Mouse (Mus musculus) CH12.LX (cell line): ENCODE measurements at regions not wholly inside any gene's neighbourhood (a gene's known extent, or its start where the extent isn't known, plus 50 kb on each side); places are given as distances from the start of the nearest gene placed in this dataset.

Source experiments
- DNase-seq: peaks from one replicate; pipeline ENCODE4 v3.0.0-alpha.2; 2013; ENCODE audit errors: extremely low read depth
- H3K27ac ChIP-seq: 2 replicates; pipeline ENCODE4 v1.5.1; 2012; ENCODE audit warnings: low read depth, mild to moderate bottlenecking, control low read depth, moderate library complexity; ENCODE audit not compliant: insufficient read depth
- H3K27me3 ChIP-seq: replicated peaks from 2 replicates; pipeline ENCODE3; 2012; ENCODE audit warnings: inconsistent platforms
- H3K36me3 ChIP-seq, 2 experiments: replicated peaks in 1 of 2; 2 replicates each; pipeline versions ENCODE3 to v1.6.1; 2012; ENCODE audit warnings: inconsistent platforms in 1 of 2, low read length in 1 of 2, mild to moderate bottlenecking in 1 of 2, mixed read lengths in 1 of 2, moderate library complexity in 1 of 2; ENCODE audit not compliant: control insufficient read depth in 1 of 2, insufficient read depth in 1 of 2
- H3K4me1 ChIP-seq, 2 experiments: 2 replicates each; pipeline ENCODE4 v1.6.1; 2012; ENCODE audit warnings: inconsistent platforms in 1 of 2, moderate library complexity in 1 of 2; ENCODE audit not compliant: insufficient read depth in 2 of 2, control insufficient read depth in 1 of 2
- H3K4me2 ChIP-seq: 2 replicates; pipeline ENCODE4 v1.6.1; 2012; ENCODE audit warnings: low read depth, mild to moderate bottlenecking, control low read depth; ENCODE audit not compliant: poor library complexity, insufficient read depth, severe bottlenecking
- H3K4me3 ChIP-seq, 3 experiments: fragments of 150-350 bp in 1 of 3; sonication (generic) in 1 of 3; replicated peaks in 1 of 3; 2 replicates each; pipeline versions ENCODE3 to v1.5.1; 2011 to 2012; ENCODE audit warnings: low read depth in 2 of 3, low read length in 2 of 3, mild to moderate bottlenecking in 2 of 3, moderate library complexity in 2 of 3, control low read depth in 1 of 3, improper control_type of control experiment in 1 of 3, inconsistent platforms in 1 of 3, mixed read lengths in 1 of 3; ENCODE audit not compliant: poor library complexity in 1 of 3
- H3K79me2 ChIP-seq: replicated peaks from 2 replicates; pipeline ENCODE4 v1.6.1; 2012; ENCODE audit warnings: mild to moderate bottlenecking, moderate library complexity; ENCODE audit not compliant: control insufficient read depth, poor library complexity, insufficient read depth, severe bottlenecking; ENCODE audit errors: extremely low read depth
- H3K9ac ChIP-seq: 2 replicates; pipeline ENCODE4 v1.6.1; 2012; ENCODE audit warnings: low read depth, mild to moderate bottlenecking, control low read depth, moderate library complexity; ENCODE audit not compliant: insufficient read depth
- H3K9me3 ChIP-seq: replicated peaks from 2 replicates; pipeline ENCODE3; 2012; ENCODE audit warnings: low read length, inconsistent platforms, mixed read lengths
- BHLHE40 ChIP-seq: IDR thresholded peaks from 2 replicates; pipeline ENCODE4 v1.6.1; 2011; ENCODE audit warnings: mild to moderate bottlenecking, low read depth, low read length, improper control_type of control experiment
- CHD1 ChIP-seq: IDR thresholded peaks from 2 replicates; pipeline ENCODE4 v1.6.1; 2012; ENCODE audit warnings: low read depth, low read length, improper control_type of control experiment, inconsistent platforms
- CTCF ChIP-seq, 2 experiments: IDR thresholded peaks in 1 of 2; conservative IDR thresholded peaks in 1 of 2; 2 replicates each; pipeline ENCODE4 v1.5.1; 2011 to 2012; ENCODE audit warnings: low read depth in 2 of 2, low read length in 2 of 2, improper control_type of control experiment in 1 of 2, inconsistent platforms in 1 of 2, mild to moderate bottlenecking in 1 of 2, moderate library complexity in 1 of 2
- E2F4 ChIP-seq: IDR thresholded peaks from 2 replicates; pipeline ENCODE4 v1.6.1; 2011; ENCODE audit warnings: low read depth, low read length, improper control_type of control experiment; ENCODE audit not compliant: insufficient replicate concordance
- ELF1 ChIP-seq: IDR thresholded peaks from 2 replicates; pipeline ENCODE4 v1.6.1; 2014; ENCODE audit warnings: low read depth, mild to moderate bottlenecking, inconsistent platforms, low read length, improper control_type of control experiment
- ETS1 ChIP-seq: conservative IDR thresholded peaks from 2 replicates; pipeline ENCODE4 v1.6.1; 2012; ENCODE audit warnings: low read depth, mild to moderate bottlenecking, inconsistent platforms, low read length, improper control_type of control experiment, moderate library complexity
- GABPA ChIP-seq: IDR thresholded peaks from 2 replicates; pipeline ENCODE4 v1.6.1; 2012; ENCODE audit warnings: low read depth, low read length, improper control_type of control experiment, inconsistent platforms; ENCODE audit not compliant: insufficient replicate concordance
- HCFC1 ChIP-seq: IDR thresholded peaks from 2 replicates; pipeline ENCODE4 v1.6.1; 2012; ENCODE audit warnings: low read depth, mild to moderate bottlenecking, inconsistent platforms, low read length, improper control_type of control experiment
- KAT2A ChIP-seq: IDR thresholded peaks from 2 replicates; pipeline ENCODE4 v1.6.1; 2012; ENCODE audit warnings: low read length, improper control_type of control experiment, inconsistent platforms; ENCODE audit not compliant: insufficient replicate concordance
- MAX ChIP-seq: IDR thresholded peaks from 2 replicates; pipeline ENCODE4 v1.6.1; 2011; ENCODE audit warnings: low read length, improper control_type of control experiment
- MEF2A ChIP-seq: IDR thresholded peaks from 2 replicates; pipeline ENCODE4 v1.6.1; 2014; ENCODE audit warnings: low read depth, mild to moderate bottlenecking, inconsistent platforms, low read length, improper control_type of control experiment, borderline replicate concordance
- MXI1 ChIP-seq: IDR thresholded peaks from 2 replicates; pipeline ENCODE4 v1.6.1; 2011; ENCODE audit warnings: mild to moderate bottlenecking, low read depth, low read length, improper control_type of control experiment
- MYC ChIP-seq: IDR thresholded peaks from 2 replicates; pipeline ENCODE4 v1.6.1; 2011; ENCODE audit warnings: low read depth, mild to moderate bottlenecking, improper control_type of control experiment, low read length
- RCOR1 ChIP-seq: conservative IDR thresholded peaks from 2 replicates; pipeline ENCODE4 v1.6.1; 2012; ENCODE audit warnings: low read depth, mild to moderate bottlenecking, inconsistent platforms, low read length, improper control_type of control experiment
- SMC3 ChIP-seq: IDR thresholded peaks from 2 replicates; pipeline ENCODE4 v1.6.1; 2011; ENCODE audit warnings: low read depth, low read length, improper control_type of control experiment
- UBTF ChIP-seq: IDR thresholded peaks from 2 replicates; pipeline ENCODE4 v1.6.1; 2012; ENCODE audit warnings: low read depth, mild to moderate bottlenecking, inconsistent platforms, low read length, improper control_type of control experiment, moderate library complexity
- USF1 ChIP-seq: IDR thresholded peaks from 2 replicates; pipeline ENCODE4 v1.6.1; 2014; ENCODE audit warnings: low read depth, mild to moderate bottlenecking, inconsistent platforms, low read length, improper control_type of control experiment
- USF2 ChIP-seq: conservative IDR thresholded peaks from 2 replicates; pipeline ENCODE4 v1.6.1; 2011; ENCODE audit warnings: low read depth, low read length, improper control_type of control experiment
- ZC3H11A ChIP-seq: IDR thresholded peaks from 2 replicates; pipeline ENCODE4 v1.6.1; 2012; ENCODE audit warnings: low read depth, mild to moderate bottlenecking, inconsistent platforms, low read length, improper control_type of control experiment
- ZKSCAN1 ChIP-seq: IDR thresholded peaks from 2 replicates; pipeline ENCODE4 v1.6.1; 2012; ENCODE audit warnings: low read depth, inconsistent platforms, low read length, improper control_type of control experiment, borderline replicate concordance
- ZMIZ1 ChIP-seq: IDR thresholded peaks from 2 replicates; pipeline ENCODE4 v1.6.1; 2012; ENCODE audit warnings: low read depth, mild to moderate bottlenecking, inconsistent platforms, low read length, improper control_type of control experiment
- ZNF384 ChIP-seq: IDR thresholded peaks from 2 replicates; pipeline ENCODE4 v1.6.1; 2012; ENCODE audit warnings: low read depth, low read length, improper control_type of control experiment, inconsistent platforms
- dilution Hi-C: fragments of 300-500 bp; cut with MboI; formaldehyde crosslinking; loops from 2 replicates; pipeline ENCODE4 v1.14.3; 2020; ENCODE audit warnings: low sequenced_read_pairs; ENCODE audit not compliant: extremely low pct_unique_long_range_greater_than_20kb, extremely low pct_ligation_motif_present
- in situ Hi-C: fragments of 300-500 bp; cut with MboI; formaldehyde crosslinking; loops from 3 replicates; pipeline ENCODE4 v1.14.3; 2019; ENCODE audit warnings: low sequenced_read_pairs, low pct_ligation_motif_present, low pct_unique_long_range_greater_than_20kb, mixed read lengths

GRCm38 (mm10) chr9:61633936-61634335 is 261.8 kb downstream of the Tle3 start:
- no peak for DNase-seq
- Histone ChIP-seq H3K27ac (no peak overlapping the region), H3K27me3 (no peaks in the 10 kb centered on the region), H3K79me2 (no peaks in the 10 kb centered on the region), H3K4me3 (no peak overlapping the region), H3K4me1 (peaks cover 0 to 9% of the 10 kb centered on the region in 2 experiments; a peak in 1 of 4 replicates), H3K9me3 (no peaks in the 10 kb centered on the region), H3K36me3 (no peaks in the 10 kb centered on the region), H3K9ac (no peak overlapping the region), H3K4me2 (no peak overlapping the region)
- in situ Hi-C loops (no loop called here), dilution Hi-C loops (no loop called here)
- TF ChIP-seq BHLHE40 (no peak), RCOR1 (no peak), MAX (no peak), UBTF (no peak), SMC3 (no peak), MEF2A (no peak), HCFC1 (no peak), CHD1 (no peak), ZKSCAN1 (no peak), KAT2A (no peak), ELF1 (no peak), ZNF384 (no peak), MXI1 (no peak), ZMIZ1 (no peak), USF2 (no peak), ETS1 (no peak)
- TF ChIP-seq, all 38 proteins: peak for 0

GRCm38 (mm10) chr9:61632602-61633001 is 260.4 kb downstream of the Tle3 start:
- no peak for DNase-seq
- no peak overlapping the region for H3K4me3 ChIP-seq
- dilution Hi-C loops (no loop called here), in situ Hi-C loops (no loop called here)
- no peak for TF ChIP-seq CTCF (conservative IDR thresholded peaks at IDR 0.05 in 1 of 2, IDR thresholded peaks at IDR 0.05 in 1 of 2; ENCODE audit: low read depth in 2 of 2, low read length in 2 of 2)
- TF ChIP-seq MAX = no peak
- no peak for TF ChIP-seq KAT2A
- TF ChIP-seq ZC3H11A = no peak
- TF ChIP-seq GABPA = no peak
- TF ChIP-seq E2F4 = no peak
- no peak for TF ChIP-seq MYC
- TF ChIP-seq ZMIZ1 = no peak
- TF ChIP-seq ELF1 = no peak
- TF ChIP-seq USF1 = no peak
- no peaks in the 10 kb centered on the region for H3K79me2 ChIP-seq
- H3K9me3 ChIP-seq = no peaks in the 10 kb centered on the region
- no peak overlapping the region for H3K27ac ChIP-seq
- H3K27me3 ChIP-seq = no peaks in the 10 kb centered on the region
- H3K9ac ChIP-seq = no peak overlapping the region
- H3K4me1 ChIP-seq = peaks cover 6 to 18% of the 10 kb centered on the region in 2 experiments
- no peaks in the 10 kb centered on the region for H3K36me3 ChIP-seq
- no peak overlapping the region for H3K4me2 ChIP-seq
